Mouse (Mus musculus): ENCODE data around the gene Tollip.

The Tollip gene

GRCm38 (mm10) chr7:141918407-141918806, at the start of gene Tollip:
Tollip (minus strand) TSS chr7:141918507.
- DNase-seq: no peak

DNA sequence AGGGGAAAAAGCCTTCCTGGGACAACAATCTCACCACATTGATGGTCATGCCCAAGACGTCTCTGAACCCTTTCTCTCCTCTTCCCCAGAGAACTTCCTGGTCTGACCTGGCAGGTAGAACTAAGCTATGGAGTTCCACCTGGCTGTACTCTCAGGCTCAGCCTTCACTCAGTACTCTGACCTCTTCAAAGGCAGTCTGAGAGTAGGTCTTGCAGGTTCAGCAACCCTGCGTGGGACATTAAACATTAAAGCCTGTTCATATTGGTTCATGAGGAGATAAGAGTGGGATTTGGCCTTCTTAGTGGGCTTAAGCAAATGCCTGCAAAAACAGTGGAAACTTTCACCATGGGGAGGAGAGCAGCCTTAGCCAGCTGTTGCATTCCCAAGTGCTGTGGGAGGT, 48.0 kb upstream of the Tollip start:
- DNase-seq: no peak

- DNase-seq: no peak
Observed at GRCm38 (mm10) chr7:141962521-141962920, 44.2 kb upstream of the Tollip start.

GRCm38 (mm10) chr7:141961491-141961890, 43.2 kb upstream of the Tollip start:
- DNase-seq: no peak

- no peak for DNase-seq
Observed at GRCm38 (mm10) chr7:141960926-141961325, 42.6 kb upstream of the Tollip start.

DNA sequence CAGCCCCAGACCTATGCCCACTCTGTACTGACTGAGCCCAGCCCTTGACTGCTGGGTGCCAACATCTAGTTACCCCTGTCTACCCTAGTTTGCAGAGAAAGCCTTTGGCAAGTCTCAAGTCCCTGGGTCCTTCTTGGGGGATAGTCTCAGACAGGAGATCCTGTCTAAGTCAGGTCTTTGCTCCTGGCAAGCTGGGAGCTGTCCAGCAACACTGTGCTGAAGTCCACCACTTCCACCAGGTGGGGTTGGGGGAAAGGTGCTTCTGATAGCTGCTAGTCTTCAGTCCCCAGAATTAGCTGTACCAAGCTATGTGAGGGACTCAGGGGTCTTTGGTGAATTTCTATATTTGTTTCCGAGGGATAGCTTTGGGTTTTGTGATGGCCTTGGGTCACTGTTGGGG, 40.8 kb upstream of the Tollip start:
- no peak for DNase-seq

- no peak for DNase-seq
Observed at GRCm38 (mm10) chr7:141958211-141958610, 39.9 kb upstream of the Tollip start.

DNA sequence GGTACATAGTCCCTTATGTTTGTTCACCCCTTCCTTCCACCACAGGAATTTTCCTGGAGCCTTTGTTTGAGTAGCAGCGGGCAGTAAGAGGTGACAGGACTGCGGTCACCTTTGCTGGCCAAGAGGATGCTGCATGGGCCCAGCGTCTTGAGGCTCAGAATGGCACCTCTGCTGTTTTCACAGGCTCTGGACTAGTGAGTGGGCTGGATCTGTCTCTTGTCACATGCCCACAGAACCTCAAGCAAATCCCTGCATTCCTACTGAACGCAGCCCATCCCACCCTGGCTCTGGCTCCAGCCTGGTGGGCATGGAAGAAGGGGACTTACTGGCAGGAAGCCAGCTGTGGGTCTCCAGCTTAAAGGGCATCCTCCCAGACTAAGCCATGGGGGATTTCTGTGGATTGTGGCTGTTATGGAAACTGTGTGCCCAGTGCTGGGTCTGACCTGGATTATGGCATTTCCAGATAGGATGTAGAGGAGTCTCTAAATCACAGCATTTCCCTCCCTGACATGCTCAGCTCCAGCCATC, 39.3 kb upstream of the Tollip start:
- DNase-seq: no peak

- no peak for DNase-seq
Observed at GRCm38 (mm10) chr7:141956174-141956566, 37.9 kb upstream of the Tollip start.

DNA sequence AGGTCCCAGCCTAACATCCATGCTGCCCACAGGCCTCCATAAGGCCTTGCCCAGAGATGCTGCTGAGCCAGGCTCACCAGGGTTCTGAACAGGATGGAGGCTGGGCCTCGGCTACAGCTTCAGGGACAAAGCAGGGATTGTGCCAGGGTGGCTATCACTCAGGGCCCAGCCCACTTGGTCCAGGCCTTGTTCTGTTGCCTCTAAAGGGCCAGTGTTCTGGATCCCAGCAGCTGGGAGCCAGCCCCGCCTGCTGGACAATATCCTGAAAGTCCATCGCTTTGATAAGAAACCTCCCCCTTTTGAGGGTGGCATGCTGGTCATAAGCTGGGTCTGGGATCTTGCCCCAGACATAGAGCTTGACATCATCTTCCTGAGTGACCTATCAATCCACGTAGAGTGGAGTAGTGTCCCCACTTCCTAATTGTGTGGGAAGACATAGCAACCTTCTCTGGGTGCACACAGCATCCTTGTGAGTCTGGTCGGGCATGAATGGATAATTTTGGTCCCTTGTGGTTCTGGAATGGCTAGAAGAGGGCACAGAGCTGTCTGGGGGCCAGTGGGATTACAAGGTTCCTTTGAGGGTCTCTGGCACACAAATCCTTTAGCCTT, 37.4 kb upstream of the Tollip start:
- no peak for DNase-seq

- no peak for DNase-seq
Observed at GRCm38 (mm10) chr7:141953616-141954015, 35.3 kb upstream of the Tollip start.

DNA sequence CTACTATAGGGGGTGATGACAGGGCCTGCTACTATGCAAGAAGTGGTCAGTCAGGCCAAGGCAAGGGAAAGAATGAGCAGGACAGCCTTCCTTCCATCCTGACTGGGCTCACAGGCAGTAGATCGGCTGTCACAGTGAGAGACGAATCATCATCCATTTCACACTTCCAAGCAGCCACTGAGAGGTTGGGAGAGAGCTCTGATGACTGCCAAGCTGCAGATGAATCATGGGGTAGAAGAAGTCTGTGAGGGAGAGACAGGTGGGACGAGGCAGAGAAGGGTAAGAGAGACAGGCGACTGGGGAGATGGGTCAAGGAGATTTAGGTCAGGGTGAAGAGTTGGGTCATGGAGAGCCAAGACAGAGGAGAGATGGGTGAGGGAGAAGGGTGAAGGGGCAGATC, 34.6 kb upstream of the Tollip start:
- DNase-seq: no peak

GRCm38 (mm10) chr7:141951821-141952220, 33.5 kb upstream of the Tollip start:
- DNase-seq: no peak

- DNase-seq: no peak
Observed at GRCm38 (mm10) chr7:141950104-141951013, 32.1 kb upstream of the Tollip start.

- DNase-seq: no peak
Observed at GRCm38 (mm10) chr7:141949799-141950103, 31.4 kb upstream of the Tollip start.

- peak; percentile 96 for DNase-seq
Observed at GRCm38 (mm10) chr7:141948906-141949798, 30.8 kb upstream of the Tollip start, which contains the start of gene Brsk2. Brsk2 (plus strand) TSS chr7:141949751.

DNA sequence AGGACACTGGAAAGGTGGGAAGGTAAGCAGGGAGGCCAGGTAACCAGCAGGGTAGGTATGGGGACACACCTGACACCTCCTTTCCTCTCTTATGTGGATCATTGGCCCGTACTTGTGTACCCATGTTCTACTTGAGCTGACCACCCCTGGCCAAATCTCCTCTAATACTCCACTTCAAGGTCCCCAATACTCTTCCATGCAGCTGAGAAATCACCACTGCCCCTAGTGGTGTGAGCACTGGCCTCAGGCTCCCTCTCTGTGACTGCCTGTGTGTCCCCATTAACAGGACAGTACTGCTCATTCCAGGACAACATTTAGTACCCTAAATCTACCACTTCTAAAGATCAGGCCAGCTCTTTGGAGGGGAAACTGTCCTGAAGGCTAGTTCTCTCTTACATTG, 29.7 kb upstream of the Tollip start:
- DNase-seq: no peak

- no peak for DNase-seq
Observed at GRCm38 (mm10) chr7:141947512-141947911, 29.2 kb upstream of the Tollip start.

- no peak for DNase-seq
Observed at GRCm38 (mm10) chr7:141945927-141946326, 27.6 kb upstream of the Tollip start.

DNA sequence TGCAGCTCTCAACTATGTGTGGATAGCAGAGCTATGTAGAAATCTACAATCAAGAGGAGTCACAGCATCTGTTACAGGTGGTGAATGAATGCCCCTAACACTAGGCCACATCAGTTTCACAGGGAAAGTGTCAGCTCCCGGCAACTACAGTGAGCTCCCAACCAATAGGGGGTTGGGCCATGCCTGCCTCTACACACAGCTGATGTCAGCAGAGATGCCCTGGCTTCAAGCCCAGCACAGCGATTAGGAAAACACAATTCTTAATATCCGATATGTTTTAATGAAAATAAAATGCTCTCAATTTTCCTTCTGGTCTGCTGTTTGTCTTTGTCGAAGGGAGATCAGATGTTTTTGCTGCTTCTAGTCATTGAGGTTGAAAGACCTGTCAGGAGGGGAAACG, 25.1 kb upstream of the Tollip start:
- no peak for DNase-seq

DNA sequence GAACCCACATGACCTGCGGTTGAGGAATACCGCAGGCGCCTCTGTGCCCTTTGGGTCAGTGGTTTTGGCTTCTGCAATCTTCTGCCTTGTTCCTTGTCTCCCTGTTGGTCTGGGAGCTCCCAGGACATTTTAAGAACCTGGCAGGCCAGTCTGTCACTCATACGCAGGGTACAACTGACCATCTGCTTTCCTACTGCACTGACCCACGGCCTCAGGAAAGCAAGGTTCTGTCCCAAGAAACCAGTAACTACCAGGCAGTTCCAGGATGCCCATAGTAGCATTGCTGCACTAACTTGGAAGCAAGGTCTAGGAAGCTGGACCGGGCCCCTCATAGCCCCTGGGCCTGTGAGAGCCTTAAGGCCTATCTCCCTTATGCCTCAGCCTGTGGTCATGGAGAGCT, 16.6 kb upstream of the Tollip start:
- no peak for DNase-seq

DNA sequence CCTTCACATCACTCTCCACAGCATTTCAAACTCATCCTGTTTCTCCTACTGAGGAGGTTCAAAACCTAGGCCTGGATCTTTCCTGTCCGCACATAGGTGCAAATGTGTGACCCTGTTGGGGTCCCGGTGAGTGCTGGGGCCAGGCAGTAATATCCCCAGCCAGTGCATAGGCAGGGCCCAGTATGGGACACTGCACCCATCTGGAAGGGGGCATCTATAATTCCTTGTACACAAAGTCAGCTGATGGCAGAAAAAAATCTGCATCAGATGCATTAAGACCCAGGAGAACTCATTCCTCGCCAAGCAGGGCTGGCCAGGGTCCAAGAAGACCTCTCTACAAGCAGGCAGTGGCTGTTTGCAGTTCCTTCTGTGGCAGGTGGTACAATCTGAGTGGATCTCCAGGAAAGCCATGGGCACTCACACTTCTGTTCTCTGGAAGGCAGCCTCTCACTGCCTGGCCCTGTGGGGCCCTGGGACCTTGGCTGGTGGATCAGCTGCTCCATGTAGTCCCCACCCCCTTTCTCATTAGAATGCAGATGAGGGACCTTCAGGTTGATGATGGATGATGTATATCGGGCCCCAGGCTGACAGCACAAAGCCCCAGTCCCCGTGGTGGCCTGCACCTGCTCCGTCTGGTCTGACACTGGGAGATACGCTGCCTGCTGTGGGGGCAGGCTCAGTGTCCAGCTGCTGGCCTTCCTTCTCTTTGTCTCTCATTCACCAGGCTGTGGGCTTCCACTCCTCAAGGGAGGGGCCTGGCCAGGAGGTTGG, 16.0 kb upstream of the Tollip start:
- no peak for DNase-seq

Measured in lung, adult 18-20 months (tissue).